Mouse (Mus musculus): ENCODE results near the gene Angel1.

GRCm38 (mm10) chr12:86725706-86726105 lies 554 bp downstream of the Angel1 start:
- no peak for TF ChIP-seq HCFC1 (IDR thresholded peaks at IDR 0.05; ENCODE audit: low read depth, low read length)
- no peak for TF ChIP-seq POLR2A (IDR thresholded peaks at IDR 0.05; ENCODE audit: control insufficient read depth in 1 of 2, insufficient read depth in 1 of 2, low read depth in 1 of 2, low read length in 2 of 2, poor library complexity in 1 of 2)
- TF ChIP-seq MAFK (IDR thresholded peaks at IDR 0.05; ENCODE audit: borderline replicate concordance, low read depth, low read length) = no peak

Data from MEL (cell line).